Mouse (Mus musculus): ENCODE results near the gene Cldn11.

DNA sequence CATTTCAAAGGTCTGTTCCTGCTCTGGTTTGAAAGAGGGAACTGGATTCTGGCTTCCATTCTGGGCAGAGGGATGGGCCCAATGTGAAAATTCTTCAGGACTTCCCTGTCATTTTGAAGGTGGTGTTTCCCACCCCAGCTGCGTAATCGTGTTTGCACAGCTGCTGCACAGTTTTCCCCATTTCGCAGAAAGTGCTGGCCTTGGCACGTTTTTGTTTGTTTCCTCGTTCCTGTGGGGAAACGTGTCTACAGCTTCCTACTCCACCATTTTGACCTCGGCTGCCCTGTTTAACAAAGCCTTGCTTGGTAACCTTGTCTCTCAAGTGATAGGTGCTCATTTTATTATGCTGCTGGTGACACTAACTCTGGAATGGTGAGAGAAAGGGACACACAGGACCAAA is 15.0 kb upstream of the Cldn11 start:
- TF ChIP-seq POLR2A (IDR thresholded peaks at IDR 0.05; ENCODE audit: insufficient read depth, low read length) (no peak), CTCF (IDR thresholded peaks at IDR 0.05; ENCODE audit: low read depth, low read length) (no peak), EP300 (IDR thresholded peaks at IDR 0.05; ENCODE audit: insufficient read depth, low read depth, low read length) (no peak)
